Mouse (Mus musculus) thymus, postnatal 4 days (tissue): Measurements from ENCODE around the gene Ass1.

Experiments used
- DNase-seq: peaks from one replicate; pipeline ENCODE4 v3.0.0; 2021

Ass1 gene

DNA sequence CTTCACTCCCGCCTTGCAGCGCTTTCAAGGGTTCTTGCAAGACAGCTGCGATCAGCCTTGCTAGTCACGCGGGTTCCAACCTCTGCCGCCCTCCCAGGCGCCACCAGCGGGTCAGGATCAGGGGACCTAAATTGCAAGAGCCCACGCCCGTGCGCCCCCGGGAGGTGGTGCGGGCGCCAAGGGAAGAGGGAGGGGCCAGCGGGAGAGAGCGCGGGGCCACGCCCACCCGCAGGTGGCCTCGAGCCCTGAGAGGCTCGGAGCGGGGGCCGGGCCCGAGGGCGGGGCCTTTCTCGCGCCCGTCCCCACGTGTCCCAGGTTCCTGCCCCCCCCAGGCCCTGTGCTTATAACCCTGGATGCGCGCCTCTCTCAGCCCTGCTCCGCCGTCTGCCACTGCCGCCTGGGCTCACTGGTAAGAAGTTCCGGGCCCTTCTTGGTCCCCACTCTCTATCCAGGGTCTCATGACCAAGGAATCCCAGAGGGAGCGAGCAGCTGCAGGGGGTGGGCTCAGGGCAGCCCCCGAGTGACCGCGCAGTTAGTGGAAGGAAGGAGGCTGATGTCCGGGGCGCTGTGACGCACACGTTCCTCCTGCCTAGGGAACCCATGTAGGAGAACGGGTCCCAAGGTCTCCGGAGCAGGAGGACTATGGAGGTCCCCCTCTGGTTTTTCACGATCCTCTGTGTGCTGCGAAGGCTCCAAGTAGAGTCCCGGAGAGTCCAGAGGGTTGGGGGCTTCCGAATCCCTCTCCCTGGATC is at the start of gene Ass1:
Gene Ass1 (plus strand): TSS at position 277 of the 752 bp plus-strand sequence.
- peak; percentile 95 for DNase-seq

GRCm38 (mm10) chr2:31420914-31421313 is 49.1 kb upstream of the Ass1 start:
- DNase-seq = no peak

- no peak for DNase-seq
Observed at GRCm38 (mm10) chr2:31422576-31422975, 47.4 kb upstream of the Ass1 start.

GRCm38 (mm10) chr2:31431477-31431876 is 38.5 kb upstream of the Ass1 start:
- no peak for DNase-seq

DNA sequence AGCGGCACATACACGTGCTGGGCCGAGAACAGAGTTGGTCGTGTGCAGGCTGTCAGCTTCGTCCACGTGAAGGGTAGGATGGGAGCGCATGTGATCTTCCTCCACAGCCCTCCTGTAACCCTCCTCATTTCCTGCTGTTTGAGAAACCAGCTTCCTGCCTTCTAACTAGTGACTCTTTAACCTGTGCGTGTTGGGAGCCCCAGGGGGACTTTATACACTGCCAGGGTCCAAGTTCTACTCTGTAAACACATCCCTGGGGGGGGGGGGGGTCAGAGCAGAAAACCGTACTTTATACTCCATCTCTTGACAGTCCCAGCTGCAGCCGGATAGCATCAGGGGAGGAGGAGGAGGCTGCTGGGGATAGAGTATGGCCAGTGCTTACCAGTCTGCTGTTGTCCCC is 35.3 kb upstream of the Ass1 start:
- DNase-seq = no peak

DNA sequence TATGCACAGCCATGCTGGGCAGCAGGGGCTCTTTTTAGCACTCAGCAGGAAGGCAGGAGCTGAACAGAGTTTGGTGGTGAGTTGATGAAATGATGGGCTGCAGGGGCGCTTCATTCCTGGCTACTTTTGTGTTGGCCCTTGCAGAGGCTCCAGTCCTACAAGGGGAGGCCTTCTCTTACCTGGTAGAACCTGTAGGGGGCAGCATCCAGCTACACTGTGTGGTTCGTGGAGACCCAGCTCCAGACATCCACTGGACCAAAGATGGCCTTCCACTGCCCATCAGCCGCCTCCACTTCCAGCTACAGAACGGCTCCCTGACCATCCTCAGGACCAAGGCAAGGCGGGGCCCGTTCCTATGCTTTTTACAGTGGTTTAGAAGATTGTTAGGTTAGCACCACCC is 34.4 kb upstream of the Ass1 start:
- DNase-seq = peak; percentile 29

- no peak for DNase-seq
Observed at GRCm38 (mm10) chr2:31437480-31438245, 32.3 kb upstream of the Ass1 start.

DNA sequence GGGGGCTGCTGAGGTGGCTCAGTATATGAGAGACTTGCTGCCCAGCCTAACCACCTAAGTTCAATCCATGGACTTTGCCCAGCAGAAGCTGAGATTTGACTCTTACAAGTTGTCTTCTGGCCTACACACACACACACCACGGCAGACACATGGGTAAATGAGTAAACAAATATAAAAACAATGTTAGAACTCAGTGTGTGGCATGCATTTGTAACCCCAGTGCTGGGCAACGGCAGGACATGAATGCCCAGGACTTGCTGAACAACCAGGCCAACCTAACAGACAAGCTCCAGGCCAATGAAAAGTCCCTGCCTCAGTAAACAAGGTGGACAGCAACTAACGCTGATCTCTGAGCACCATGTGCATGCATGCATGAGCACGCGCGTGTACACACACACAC is 30.4 kb upstream of the Ass1 start:
- DNase-seq = no peak

GRCm38 (mm10) chr2:31442480-31443160 is 27.4 kb upstream of the Ass1 start:
- no peak for DNase-seq

DNA sequence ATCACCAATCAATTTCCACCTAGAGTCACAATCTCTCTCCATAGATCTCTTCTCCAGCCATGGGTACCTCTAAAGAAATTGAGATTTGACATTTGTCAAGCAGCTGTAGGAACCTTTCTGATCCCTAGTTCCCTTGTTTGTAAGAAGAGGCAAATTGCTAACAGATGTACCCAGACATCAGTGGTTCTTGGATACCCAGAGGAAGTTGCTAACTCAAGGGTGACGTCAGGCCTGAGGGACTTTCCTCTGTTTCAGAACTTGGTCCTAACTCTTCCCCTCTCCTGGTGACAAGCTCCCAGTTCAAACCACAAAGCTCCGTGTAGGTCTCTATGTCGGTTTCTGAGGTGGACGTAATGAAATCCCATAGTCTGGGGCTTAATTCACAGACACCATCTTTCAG is 24.0 kb upstream of the Ass1 start:
- no peak for DNase-seq

DNA sequence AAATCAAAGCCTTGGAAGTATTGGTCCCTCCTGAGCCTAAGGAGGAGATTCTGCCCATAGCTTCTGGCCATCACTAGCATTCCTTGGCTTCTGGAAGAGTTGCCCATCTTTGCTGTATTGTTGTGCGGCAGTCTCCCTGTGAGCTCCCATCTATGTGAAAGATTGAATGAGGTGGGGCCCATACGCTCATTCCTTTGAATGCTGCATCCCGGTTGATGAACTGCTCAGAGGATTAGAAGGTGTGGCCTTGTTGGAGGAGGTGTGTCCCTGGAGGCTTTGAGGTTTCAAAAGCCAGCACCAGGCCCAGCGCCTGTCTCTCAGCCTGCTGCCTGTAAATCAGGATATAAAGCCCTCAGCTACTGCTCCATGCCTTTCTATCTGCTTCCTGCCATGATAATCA is 23.6 kb upstream of the Ass1 start:
- DNase-seq = no peak

DNA sequence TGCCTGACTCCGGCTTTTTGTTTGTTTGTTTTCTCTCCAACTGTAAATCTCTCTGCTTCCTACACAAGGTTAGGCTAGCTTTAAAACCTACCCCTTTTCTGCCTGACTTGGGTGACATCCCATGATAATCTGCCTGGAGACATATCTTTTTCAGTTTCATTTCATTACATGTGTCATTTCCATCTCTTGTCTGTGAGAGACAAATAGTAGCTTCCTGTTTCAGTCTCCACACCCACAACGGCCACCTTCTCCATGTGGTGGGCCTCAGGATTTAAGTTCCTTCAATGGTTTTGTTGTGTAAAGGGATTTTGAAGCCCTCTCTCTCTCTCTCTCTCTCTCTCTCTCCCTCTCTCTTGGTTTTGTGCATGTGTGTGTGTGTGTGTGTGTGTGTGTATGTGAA is 22.5 kb upstream of the Ass1 start:
- DNase-seq = no peak

- DNase-seq = no peak
Observed at GRCm38 (mm10) chr2:31448756-31449440, 21.1 kb upstream of the Ass1 start.

DNA sequence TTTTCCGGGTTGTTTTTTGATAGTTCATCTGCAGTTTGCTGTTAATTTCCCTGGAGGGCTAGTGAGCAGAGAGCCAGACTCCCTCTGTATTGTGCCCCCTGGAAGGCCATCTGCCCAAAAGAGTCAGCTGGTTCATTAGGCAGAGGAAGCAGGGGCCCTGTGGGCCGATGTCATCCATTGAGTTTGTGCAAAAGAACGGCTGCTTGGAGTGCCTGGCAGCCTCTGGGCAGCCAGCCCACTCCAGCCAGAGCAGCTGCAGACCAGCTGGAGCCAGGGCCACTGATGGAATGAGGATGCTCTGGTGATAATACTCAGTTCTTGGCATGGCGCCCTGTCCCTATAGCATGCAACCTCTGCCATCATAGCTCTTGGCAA is 20.6 kb upstream of the Ass1 start:
- no peak for DNase-seq

GRCm38 (mm10) chr2:31449902-31450301 is 20.1 kb upstream of the Ass1 start:
- DNase-seq = no peak

- no peak for DNase-seq
Observed at GRCm38 (mm10) chr2:31450661-31451060, 19.3 kb upstream of the Ass1 start.

DNA sequence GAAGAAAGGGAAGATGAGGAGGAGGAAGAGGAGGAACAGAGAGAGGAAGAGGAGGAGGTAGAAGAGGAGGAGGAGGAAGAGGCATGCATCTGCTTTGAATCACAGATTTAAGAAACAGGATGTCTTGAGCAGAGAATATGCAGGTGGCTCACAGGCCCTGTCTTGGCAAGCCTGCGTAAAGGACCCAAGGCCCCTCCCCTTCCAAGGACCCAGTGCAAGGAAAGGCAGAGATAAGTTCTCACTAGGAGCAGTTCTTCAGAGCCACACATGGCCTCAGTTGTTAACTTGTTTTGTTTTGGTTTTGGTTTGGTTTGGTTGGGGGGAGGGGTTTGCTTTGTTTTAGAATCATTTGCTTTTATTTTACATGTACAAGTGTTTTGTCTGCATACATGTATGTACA is 18.5 kb upstream of the Ass1 start:
- DNase-seq = peak; percentile 55

DNA sequence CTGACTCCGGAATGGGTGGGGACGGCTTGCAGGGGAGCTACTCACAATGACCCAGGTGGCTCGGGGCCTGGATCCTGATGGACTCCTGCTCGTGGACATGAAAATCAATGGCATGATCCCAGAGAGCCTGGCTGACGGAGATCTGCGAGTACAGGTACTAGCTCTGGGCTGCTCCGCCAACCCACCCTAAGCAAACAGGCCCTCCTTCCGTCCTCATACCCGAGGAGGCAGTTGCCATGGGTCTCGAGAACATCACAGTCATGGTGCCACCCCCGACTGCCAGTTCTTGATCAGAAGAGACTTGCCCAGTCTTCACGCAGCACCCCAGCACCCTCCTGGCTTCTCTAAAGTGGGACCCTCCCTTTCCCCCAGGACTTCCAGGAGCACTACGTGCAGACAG is 17.0 kb upstream of the Ass1 start:
- DNase-seq = no peak

GRCm38 (mm10) chr2:31453559-31454177 is 16.3 kb upstream of the Ass1 start:
- DNase-seq = peak; percentile 48

DNA sequence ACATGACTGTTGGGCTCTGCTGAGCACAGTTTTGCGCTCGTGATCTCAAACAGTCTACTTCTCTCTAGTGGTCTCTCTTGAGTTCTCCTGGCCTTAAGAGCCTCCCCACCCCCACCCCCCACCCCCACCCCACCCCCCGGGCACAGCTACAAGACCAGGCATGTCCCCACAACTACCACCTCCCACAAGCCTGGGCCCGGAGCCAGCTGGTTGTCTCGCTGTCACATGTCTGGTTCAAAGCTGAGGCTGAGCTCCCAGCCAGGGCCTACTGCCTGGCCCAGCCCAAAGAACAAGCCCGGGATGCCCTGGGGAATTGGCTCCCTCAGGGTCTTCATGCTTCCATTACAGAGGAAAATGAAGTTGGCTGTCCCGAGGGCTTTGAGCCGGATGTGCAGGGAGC is 15.7 kb upstream of the Ass1 start:
- DNase-seq = no peak

DNA sequence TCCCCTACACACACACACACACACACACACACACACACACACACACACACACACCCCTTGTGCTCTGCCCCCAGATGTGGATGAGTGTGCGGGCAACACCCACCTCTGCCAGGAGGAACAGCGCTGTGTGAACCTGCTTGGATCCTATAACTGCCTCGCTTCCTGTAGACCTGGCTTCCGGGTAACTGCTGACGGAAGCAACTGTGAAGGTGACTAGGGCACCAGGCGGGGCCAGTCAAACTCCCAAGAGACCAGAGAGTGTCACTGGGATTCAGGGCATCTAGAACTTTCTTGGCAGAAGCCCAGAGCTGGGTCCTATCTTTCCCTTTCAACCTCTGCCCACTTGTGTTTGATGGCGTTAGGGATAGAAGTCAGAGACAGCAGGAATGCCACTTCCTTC is 14.6 kb upstream of the Ass1 start:
- no peak for DNase-seq

DNA sequence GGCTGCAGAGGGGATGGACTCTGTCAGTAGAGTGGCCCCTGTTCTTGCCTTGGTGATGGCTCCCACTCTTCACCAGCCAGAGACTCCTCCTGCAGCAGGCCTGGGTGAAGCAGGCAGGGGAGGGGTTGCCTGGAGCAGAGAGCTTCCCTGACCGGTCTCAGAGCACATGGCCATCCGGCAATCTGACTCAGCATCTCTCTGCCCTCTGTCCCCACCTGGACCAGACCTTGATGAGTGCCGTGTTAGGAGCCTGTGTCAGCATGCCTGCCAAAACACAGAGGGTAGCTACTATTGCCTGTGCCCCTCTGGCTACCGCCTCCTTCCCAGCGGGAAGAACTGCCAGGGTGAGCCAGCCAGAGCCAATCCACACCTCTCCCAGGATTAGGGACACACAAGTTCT is 11.5 kb upstream of the Ass1 start:
- DNase-seq = no peak
